Mouse (Mus musculus) lung, adult 2 months (tissue): ENCODE data around the gene Ly6g5c.

Experiments
- CTCF ChIP-seq: fragments of 200-500 bp; IDR thresholded peaks from 2 replicates; pipeline ENCODE4 v1.5.1; 2011; ENCODE audit warnings: mild to moderate bottlenecking, low read length, control low read depth; ENCODE audit not compliant: insufficient read depth
- POLR2A ChIP-seq: fragments of 200-500 bp; IDR thresholded peaks from 2 replicates; pipeline ENCODE4 v1.6.1; 2011; ENCODE audit warnings: low read depth, mild to moderate bottlenecking, control low read depth, low read length, borderline replicate concordance; ENCODE audit errors: extremely low read depth

GRCm38 (mm10) chr17:35068213-35068914 is 39.7 kb upstream of the Ly6g5c start:
- TF ChIP-seq CTCF, result no peak
- TF ChIP-seq POLR2A, result peak; percentile 20; the same call in 1 of the 2 replicates
